Mouse (Mus musculus) spleen, adult 18-20 months (tissue): ENCODE data around the gene Synpo2l.
A peak's percentile ranks its signal among the peaks of the same experiment; 100 is the strongest.
"Not testable (repeated sequence)": the region's sequence is repeated elsewhere in the genome, so short reads cannot be mapped to it uniquely, and the experiment has no call there.

Experiments
- DNase-seq, 2 experiments: peaks; one replicate each; pipeline ENCODE4 v3.0.0; 2022; ENCODE audit warnings: mixed read lengths in 2 of 2

Synpo2l gene

DNA sequence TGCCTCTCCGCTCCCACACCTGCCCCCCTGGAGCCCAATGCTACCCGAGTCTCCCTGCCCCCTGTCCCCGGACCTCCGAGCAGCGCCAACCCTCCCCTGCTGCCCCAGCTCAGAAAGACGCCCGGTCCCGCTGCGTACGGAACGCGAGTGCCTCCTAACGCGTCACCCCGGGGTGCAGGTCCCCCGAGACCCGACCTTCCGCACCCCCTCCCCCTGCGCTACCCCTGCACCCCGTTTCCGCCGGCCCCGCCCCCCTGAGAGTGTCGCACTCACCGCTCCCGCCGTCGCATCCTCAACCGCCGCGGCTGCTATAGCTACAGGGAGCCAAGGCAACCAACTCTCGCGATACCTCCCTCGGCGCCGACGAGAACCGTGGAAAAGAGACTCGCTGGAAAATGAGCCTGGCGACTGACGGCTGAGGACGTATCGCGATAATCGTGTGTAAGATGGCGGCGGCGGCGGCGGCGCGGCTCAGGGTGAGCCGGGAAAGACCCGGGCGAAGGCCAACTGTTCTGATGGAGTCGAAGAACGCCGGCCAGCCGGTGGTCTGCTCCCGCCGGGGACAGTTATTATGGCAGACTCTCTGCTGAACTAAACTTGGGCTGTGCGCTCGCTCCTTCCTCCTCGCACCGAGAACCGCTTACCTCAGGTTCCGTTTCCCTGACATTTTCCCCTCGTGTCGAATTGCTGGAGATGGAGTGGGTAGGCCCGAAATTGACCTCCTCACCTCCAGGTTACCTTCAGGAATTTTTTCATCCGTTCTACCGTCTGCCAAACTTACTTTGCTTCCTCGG, 27.3 kb downstream of the Synpo2l start, which contains the start of gene Usp54:
Usp54 (minus strand) TSS at position 420 of the 794 bp plus-strand sequence.
- DNase-seq, result peak; percentile 95 to 97

DNA sequence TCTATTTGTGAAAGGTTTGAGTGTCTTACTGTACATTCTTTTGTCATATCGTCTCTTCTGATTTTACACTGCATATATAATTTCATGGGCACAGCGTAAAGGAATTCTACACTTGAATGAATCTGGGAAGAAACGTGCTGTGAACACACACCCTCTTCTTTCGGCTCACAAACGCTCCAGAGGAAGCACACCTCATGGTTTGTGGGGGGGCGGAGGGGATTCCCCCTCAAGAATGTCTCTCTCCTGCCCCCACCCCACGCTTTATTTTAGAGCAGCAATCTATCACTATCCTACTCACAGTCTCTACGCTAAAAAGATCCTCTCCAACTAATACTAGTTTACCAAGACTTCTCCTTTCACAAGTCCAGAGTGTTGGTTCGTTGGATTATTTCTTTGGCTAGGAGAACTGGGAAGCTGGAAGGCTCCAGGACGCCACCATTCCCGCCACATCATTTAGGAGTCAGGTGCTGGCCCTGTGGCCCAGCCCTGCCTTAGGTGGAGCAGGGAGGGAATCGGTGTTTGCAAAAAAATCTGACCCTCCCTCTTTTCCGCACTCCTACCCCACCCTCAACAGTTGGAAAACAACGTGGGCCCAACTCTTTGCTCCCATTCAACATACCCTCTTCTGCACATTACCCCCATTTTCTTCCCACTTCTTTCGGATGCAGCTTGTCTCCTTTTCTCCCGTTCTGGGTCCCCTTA, 28.1 kb downstream of the Synpo2l start:
- DNase-seq, result peak; percentile 51 to 59

DNA sequence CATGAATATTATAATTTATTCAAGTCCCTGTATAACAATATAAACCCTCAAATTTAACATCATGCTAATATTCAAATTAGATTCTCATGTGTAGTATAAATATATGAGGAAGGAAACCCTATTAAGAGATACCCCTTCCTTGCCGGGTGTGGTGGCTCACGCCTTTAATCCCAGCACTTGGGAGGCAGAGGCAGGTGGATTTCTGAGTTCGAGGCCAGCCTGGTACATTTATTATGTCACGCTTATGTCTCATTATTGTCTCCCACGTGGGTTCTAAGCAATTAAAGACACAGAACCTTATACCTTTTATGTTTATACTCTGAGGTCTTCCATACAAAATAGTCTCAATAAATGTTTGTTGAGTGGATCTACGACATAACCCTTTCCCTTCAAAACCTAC, 29.5 kb downstream of the Synpo2l start:
- no peak for DNase-seq

DNA sequence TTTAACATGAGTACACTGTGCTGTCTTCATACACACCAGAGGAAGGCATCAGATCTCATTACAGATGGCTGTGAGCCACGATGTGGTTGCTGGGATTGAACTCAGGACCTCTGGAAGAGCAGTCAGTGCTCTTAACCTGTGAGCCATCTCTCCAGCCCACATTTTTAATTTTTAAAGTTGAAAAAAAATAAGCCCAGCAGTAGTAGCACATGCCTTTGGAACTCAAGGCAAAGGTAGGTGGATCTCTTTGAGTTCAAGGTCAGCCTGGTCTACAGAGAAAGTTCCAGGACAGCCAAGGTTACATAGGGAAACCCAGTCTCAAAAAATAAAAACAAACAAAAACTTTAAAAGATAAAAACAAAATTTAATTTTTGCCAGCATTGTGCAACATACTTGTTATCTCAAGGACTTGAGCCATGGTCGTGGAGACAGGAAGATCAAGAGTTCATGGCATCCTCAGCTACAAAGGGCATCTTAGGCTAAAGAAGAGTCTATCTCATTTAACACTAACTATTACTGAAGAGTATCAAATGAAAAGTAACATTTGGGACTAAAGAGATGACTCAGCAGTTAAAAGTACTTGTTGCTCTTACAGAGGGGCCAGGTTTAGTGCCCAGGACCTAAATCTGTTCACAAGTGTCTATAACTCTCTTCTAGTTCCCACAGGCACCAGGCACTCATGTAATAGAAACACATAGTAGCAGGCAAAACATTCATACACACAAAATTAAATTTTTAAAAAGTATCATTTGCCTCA, 30.2 kb downstream of the Synpo2l start:
- no peak for DNase-seq

DNA sequence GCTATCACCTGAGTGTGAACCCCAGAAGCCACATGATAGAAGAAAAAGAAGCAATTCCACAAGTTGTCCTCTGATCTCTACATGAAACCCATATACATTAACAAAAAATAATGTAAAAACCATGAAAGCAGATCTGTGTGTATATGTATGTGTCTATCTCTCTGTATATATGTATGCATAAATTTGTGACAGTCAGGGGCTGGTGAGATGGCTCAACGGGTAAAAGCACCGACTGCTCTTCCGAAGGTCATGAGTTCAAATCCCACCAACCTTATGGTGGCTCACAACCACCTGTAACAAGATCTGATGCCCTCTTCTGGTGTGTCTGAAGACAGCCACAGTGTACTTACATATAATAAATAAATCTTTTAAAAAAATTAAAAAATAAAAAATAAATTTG, 31.2 kb downstream of the Synpo2l start:
- not testable (repeated sequence) for DNase-seq

DNA sequence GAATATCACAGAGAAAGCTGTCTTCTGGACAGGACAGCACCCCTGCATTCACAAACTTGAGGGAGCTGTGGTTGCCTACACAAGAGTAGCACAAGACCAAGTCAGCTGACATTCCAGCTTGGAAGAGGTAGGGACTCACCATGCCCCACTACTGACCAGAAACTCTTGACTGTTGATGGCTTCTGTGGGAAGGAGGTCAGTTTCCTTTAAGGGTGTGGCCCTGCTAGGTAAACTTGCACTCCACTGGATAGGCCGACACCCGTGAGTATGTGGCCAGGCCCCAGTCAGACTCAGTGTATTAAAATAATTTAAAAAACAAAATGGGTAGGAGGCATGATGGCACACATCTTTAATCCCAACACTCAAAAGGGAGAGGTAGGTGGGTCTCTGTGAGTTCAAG, 32.6 kb downstream of the Synpo2l start:
- DNase-seq, result no peak

DNA sequence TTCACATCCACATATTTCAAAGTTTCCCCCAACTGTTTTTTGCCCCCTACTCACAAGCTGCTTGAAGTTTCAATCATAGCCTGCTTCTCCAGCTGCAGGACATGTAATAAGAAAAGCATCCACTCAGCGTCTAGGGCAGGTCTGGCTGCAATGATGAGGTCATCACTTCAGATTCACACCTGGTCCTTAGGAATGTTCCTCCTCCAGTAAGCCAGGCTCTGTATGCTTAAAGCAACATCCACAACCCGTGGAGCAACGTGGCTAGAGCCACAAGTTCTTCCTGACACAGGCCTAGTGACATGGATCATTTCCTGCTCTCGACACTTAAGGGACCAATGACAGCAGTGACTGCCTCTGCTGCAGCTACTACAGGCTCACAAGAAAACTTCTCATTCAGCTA, 36.9 kb downstream of the Synpo2l start:
- no peak for DNase-seq

DNA sequence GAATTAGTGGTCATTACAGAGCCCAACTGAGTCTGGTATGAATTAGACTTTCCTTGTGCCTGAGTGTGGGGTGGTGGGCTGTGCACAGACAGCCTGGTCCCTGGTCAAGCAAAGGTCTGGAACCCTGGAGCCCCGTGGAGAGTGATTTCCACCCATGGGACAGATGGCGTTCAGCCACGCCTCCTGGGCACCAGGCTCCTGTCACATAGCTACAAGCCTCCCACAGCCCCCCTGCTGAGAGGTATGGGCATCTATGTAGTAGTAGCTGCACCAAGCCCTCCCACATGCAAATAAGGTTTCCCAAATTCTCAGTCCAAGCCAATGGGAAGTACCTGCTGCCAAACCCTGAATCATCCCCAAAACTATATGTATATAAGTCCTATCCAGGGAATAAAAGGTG, 41.2 kb downstream of the Synpo2l start:
- DNase-seq, result no peak

DNA sequence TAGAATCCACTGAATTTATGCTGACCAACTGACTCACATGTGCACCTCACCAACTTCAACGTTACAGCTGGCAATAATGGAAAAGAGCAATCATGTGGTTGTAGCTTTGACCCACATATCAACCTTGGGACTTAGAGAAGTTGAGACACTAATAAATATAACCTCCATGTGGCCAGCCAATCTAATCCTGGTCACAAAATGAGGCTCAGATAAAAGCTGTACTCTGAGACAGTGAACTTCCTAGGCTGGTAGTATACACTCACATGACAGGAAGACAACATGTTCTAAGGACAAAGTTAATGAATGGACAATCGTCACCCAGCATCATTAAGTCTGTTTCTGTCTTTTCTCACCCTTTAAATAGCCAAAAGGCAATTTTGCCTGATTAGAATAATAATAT, 41.7 kb downstream of the Synpo2l start:
- no peak for DNase-seq

DNA sequence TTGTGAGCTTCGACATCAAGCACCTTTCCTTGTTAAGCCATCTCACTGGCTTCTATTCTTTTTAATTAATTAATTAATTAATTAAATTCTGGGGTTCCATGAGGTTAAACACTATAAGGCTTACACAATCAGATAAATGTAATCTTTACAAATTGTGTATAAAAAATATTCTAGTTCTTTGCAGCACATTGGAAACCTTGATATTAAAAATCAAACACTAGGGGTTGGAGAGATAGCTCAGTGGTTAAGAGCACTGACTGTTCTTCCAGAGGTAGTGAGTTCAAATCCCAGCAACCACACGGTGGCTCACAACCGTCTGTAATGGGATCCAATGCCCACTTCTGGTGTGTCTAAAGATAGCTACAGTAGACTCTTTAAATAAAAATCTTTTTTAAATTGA, 45.2 kb downstream of the Synpo2l start:
- no peak for DNase-seq

DNA sequence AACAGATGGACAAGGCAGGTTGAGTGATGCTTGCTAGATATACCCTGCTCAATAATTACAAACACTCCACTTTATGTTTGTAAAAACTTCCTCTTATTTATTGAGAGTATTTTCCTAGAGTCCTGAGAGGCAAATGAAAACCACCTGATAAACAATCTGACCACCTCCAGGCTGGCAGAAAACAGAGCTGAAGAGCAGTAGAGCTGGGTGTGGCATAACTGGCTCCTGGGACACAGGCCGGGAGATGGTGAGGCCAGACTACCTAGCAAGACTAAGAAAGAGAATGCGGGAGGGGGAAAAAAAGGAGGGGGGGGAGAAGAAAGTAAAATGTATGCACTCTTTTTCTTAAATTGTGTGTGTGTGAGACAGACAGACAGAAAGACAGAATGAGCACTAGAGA, 45.7 kb downstream of the Synpo2l start:
- no peak for DNase-seq

DNA sequence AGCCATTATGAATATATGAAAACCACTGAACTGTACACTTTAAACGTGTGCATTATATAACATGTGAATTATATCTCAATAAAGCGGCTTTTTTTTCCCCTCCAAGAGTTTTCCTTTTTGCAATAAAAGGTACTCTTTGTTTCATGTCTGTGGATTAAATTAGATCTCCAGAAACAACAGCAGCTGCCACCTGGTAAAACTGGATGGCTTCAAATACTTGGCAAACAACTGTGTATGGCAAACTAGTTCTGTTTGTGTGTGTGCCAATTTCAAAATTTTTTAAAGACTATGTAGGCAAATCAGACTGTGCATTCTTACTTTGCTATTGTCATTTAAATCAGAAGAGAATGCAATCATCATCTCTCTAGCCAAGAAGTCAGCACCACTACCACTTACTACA, 46.3 kb downstream of the Synpo2l start:
- no peak for DNase-seq

DNA sequence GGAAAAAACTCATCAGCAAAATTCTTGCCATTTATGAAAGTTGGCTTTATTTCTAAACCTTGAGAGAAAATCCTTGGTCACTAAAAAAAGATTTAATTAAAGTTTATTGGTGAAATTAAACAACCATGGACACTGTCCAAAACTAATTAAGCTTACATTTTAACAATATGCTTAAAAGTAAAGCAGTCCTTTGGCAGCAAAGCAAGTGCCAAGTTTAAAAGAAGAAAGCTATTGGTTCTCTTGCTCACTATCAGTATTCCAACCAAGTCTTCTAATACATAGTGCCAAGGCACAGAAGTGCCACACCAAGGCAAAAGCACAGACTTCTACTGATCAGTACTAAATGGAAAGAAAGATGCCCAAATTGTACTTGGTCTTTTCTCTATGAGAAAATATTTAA, 49.0 kb downstream of the Synpo2l start:
- no peak for DNase-seq

DNA sequence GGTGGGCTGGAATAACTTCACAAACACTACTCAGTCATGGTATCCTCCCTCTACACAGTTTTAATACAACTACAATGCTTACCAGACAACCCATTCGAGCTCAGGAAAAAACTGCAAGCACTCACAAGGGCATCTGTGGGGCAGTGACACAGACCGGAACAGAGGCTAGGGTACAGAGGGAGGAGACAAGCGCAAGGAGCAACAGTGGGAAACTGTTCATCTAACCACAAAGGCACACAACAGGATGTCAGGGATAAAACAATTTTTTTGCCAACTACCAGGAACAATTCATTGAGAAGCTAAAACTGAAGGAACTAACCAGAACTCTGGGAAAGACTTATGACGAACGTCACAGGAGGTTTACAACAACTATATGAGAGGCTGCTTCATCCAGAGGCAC, 49.9 kb downstream of the Synpo2l start:
- DNase-seq, result no peak

DNA sequence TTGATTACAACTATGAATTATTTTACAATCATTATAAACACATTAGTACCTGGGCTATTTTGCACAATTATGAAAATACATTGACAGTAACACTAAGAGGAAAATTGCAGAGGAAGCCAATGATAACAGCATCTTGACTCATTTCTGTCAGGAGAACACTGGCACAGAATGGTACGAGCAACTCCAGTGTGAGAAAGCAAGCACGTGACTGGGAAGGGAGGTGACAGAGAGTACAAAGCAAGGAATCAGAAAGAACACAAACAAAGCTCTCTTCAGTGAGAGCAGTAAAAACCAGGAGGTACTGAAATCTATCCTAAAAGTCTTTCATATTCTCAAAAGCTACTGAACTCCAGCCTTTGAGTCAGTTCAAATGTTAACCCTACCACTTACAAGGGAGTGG, 51.7 kb downstream of the Synpo2l start:
- DNase-seq, result no peak

DNA sequence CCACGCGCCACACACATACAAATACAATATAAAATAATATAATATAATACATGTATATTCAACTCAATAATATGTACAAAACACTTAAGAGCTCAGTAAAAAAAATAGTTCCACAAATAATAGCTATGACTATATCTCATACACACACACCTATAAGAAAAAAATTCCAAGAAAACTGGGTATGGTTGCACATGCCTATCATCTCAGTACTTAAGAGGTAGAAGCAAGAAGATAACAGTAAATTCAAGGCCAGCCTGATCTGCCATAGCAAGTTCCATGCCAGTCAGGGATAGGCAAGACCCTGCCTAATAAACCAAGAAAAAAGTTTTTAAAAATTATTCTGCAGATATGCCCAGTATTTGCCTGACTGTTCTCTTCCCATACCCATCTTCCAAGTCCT, 53.1 kb downstream of the Synpo2l start:
- no peak for DNase-seq

DNA sequence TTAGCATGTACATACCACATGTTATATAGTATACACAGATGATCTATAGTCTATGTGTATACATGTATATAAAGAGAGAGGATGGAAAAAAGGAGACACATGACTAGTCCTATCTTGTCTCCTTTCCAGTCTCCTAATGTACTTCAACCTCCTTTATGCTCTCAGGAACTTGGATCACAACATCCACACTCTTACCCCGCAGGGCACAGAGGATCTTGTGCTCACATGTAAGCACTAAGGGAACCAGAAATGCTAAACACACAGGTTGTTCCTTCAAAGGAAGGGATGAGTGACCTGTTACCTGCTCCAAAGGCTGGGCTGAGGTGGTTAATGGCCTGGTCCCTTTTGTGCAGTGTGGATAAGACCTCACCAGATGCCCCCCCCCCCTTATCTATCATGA, 55.3 kb downstream of the Synpo2l start:
- DNase-seq, result no peak

DNA sequence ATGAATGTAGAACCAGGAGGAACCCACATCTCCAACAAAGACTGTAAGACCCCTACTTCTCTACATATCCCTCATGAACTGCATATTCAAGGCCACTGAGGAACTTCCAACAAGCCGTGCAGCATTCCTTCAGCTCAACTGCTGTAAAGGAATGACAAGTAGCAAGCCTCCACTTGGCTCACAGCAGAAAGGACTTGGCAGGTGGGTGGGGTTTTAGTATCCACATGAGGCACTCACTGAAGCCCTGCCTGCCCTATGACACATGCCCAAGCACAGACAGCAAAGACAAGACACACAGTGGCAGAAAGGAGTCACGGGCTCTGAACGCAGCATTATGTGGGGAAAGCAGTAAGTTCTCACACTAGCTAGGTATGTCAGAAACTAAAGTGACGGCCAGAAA, 58.0 kb downstream of the Synpo2l start:
- no peak for DNase-seq

DNA sequence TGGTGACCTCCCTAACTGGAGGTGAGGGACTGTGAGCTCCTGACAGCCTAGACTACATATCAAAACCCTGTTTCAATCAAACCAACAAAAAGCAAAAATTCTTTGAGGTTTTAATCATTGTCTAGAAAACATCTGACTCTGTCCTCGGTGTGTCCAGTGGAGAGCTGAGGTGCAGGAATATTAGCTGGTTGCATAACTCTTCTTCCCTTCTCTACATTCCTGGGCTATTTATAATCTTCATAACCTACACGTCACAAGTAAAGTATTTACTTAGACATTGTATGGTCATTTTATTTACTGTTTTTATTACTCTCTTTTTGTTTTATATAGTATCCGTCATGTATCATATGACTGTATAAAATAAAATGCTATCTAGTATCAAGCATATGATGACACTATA, 58.6 kb downstream of the Synpo2l start:
- no peak for DNase-seq
